Mouse (Mus musculus): ENCODE results near the gene Slc22a14. TPM values are rescaled to one million over a fixed set of nuclear protein-coding genes. Genes with fewer than 3 reads are reported as not detected.
A peak's percentile ranks its signal among the peaks of the same experiment; 100 is the strongest.
"Not testable (repeated sequence)": the region's sequence is repeated elsewhere in the genome, so short reads cannot be mapped to it uniquely, and the experiment has no call there.

Gene Slc22a14
- total RNA-seq, 2 experiments from 2014 or later = not detected

GRCm38 (mm10) chr9:119260825-119261224 is 104.5 kb downstream of the Slc22a14 start:
- no peak for DNase-seq

- DNase-seq = no peak
Observed at GRCm38 (mm10) chr9:119258785-119259184, 106.6 kb downstream of the Slc22a14 start.

GRCm38 (mm10) chr9:119258128-119258527 is 107.2 kb downstream of the Slc22a14 start:
- no peak for DNase-seq

GRCm38 (mm10) chr9:119256161-119256560 is 109.2 kb downstream of the Slc22a14 start:
- no peak for DNase-seq

GRCm38 (mm10) chr9:119255096-119255495 is 110.3 kb downstream of the Slc22a14 start:
- no peak for DNase-seq

- DNase-seq = no peak
Observed at GRCm38 (mm10) chr9:119254187-119254586, 111.2 kb downstream of the Slc22a14 start.

- DNase-seq = no peak
Observed at GRCm38 (mm10) chr9:119247996-119248395, 117.4 kb downstream of the Slc22a14 start.

- DNase-seq = peak; percentile 41
Observed at GRCm38 (mm10) chr9:119246826-119247225, 118.5 kb downstream of the Slc22a14 start.

- DNase-seq = no peak
Observed at GRCm38 (mm10) chr9:119243981-119244380, 121.4 kb downstream of the Slc22a14 start.

GRCm38 (mm10) chr9:119241169-119241865 is 124.0 kb downstream of the Slc22a14 start:
- DNase-seq = no peak

- no peak for DNase-seq
Observed at GRCm38 (mm10) chr9:119240286-119240997, 124.9 kb downstream of the Slc22a14 start.

- DNase-seq = no peak
Observed at GRCm38 (mm10) chr9:119239274-119239673, 126.1 kb downstream of the Slc22a14 start.

- no peak for DNase-seq
Observed at GRCm38 (mm10) chr9:119238796-119239195, 126.6 kb downstream of the Slc22a14 start.

GRCm38 (mm10) chr9:119231552-119231951 is 133.8 kb downstream of the Slc22a14 start:
- no peak for DNase-seq

- DNase-seq = no peak
Observed at GRCm38 (mm10) chr9:119230829-119231228, 134.5 kb downstream of the Slc22a14 start.

- DNase-seq = no peak
Observed at GRCm38 (mm10) chr9:119220249-119220648, 145.1 kb downstream of the Slc22a14 start.

GRCm38 (mm10) chr9:119219667-119220066 is 145.7 kb downstream of the Slc22a14 start:
- DNase-seq = no peak

- not testable (repeated sequence) for DNase-seq
Observed at GRCm38 (mm10) chr9:119215341-119215740, 150.0 kb downstream of the Slc22a14 start.

- no peak for DNase-seq
Observed at GRCm38 (mm10) chr9:119214601-119215000, 150.8 kb downstream of the Slc22a14 start.

- DNase-seq = no peak
Observed at GRCm38 (mm10) chr9:119212996-119213395, 152.4 kb downstream of the Slc22a14 start.

- no peak for DNase-seq
Observed at GRCm38 (mm10) chr9:119208998-119209397, 156.4 kb downstream of the Slc22a14 start, which contains the start of gene Slc22a13. Gene Slc22a13 (minus strand): TSS chr9:119209098.

- DNase-seq = no peak
Observed at GRCm38 (mm10) chr9:119207113-119207512, 158.2 kb downstream of the Slc22a14 start.

- DNase-seq = no peak
Observed at GRCm38 (mm10) chr9:119206666-119207065, 158.7 kb downstream of the Slc22a14 start.

- no peak for DNase-seq
Observed at GRCm38 (mm10) chr9:119205756-119206155, 159.6 kb downstream of the Slc22a14 start.

Data from gastrocnemius, postnatal 10 days (tissue).